Mouse (Mus musculus): ENCODE measurements around the gene Prkn. TPM values are rescaled to one million over a fixed set of nuclear protein-coding genes. Genes with fewer than 3 reads are reported as not detected.

Gene Prkn
- polyA plus RNA-seq, 1 experiment from 2014 or later: 1.5 TPM

DNA sequence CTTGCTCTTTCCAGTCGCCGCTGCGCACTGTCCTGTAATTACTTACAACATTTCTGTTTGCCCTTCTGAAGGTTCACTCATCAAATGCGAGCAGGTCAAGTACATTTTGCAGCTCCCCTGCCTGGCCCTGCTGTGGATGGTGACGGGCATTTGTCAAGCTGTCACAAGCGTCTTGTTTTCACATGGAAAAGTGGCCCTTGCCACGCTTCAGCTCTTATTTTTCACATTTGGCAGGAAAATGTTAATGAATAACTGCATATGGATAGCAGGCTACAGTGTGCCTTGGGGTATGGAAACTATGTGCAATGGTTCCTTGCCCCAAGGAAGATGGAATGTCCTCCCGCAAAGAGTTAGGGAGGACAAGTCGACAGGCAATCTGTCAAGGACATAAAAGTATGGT lies 404.9 kb downstream of the Prkn start:
- no peak overlapping the region for H3K27ac ChIP-seq
- H3K4me2 ChIP-seq: no peak overlapping the region
- H3K9me3 ChIP-seq: no peaks in the 10 kb centered on the region
- WGBS: 83% methylated on average over 9 of the region's 9 CpGs
- no peak for ATAC-seq (ENCODE audit: low FRiP score)
- H3K4me3 ChIP-seq (replicated peaks): no peak overlapping the region
- H3K36me3 ChIP-seq (replicated peaks): no peaks in the 10 kb centered on the region
- H3K9ac ChIP-seq: no peak overlapping the region
- no peaks in the 10 kb centered on the region for H3K4me1 ChIP-seq
- H3K27me3 ChIP-seq: no peaks in the 10 kb centered on the region

DNA sequence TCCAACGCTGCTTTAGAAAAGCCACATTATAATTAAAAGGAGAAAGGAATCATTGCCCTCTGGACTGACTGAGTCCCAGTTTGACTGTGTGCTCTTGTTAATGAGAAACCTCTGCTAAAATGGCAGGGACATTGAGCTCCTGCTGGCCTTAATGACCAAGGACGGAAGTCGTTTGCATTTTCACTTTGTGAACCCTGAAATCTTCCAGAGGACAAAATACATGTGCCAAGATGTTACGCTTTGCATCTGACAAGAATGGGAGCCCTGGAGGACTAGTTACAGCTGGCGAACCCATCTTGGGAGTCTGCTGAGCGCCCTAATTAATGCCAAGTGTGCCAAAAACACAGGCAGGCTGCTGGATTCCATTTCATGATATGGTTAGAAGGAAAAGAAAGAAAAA lies 409.0 kb downstream of the Prkn start:
- Histone ChIP-seq H3K4me3 (replicated peaks) (no peak overlapping the region), H3K9me3 (no peaks in the 10 kb centered on the region), H3K9ac (no peak overlapping the region), H3K4me1 (no peaks in the 10 kb centered on the region), H3K36me3 (replicated peaks) (no peaks in the 10 kb centered on the region), H3K4me2 (no peak overlapping the region), H3K27ac (no peak overlapping the region), H3K27me3 (no peaks in the 10 kb centered on the region)
- WGBS: 46% methylated on average over 6 of the region's 6 CpGs
- ATAC-seq (ENCODE audit: low FRiP score): no peak

DNA sequence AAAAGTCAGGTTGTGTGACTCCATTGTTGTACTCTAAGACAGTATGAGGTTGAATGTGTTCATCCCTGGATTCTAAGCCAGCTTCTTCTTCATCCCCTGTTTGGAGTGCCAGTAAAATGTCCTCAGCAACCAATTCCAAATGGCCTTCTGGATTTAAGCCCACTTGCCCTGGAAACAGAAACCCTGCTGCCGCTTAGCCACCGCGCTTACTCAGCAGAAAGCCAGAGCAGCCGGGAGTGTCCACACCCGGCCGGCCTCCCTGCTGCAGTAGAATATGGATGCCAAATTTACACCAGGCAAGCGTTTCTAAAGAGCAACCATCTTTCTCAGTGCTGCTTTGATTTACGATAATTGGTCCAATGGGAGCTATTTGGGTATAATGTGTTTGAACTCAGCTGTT lies 420.5 kb downstream of the Prkn start:
- Histone ChIP-seq H3K27ac (no peak overlapping the region), H3K9ac (no peak overlapping the region), H3K4me1 (no peaks in the 10 kb centered on the region), H3K4me2 (no peak overlapping the region), H3K9me3 (no peaks in the 10 kb centered on the region), H3K4me3 (replicated peaks) (no peak overlapping the region), H3K27me3 (no peaks in the 10 kb centered on the region), H3K36me3 (replicated peaks) (no peaks in the 10 kb centered on the region)
- ATAC-seq (ENCODE audit: low FRiP score): no peak
- WGBS: 82% methylated on average over 8 of the region's 8 CpGs

DNA sequence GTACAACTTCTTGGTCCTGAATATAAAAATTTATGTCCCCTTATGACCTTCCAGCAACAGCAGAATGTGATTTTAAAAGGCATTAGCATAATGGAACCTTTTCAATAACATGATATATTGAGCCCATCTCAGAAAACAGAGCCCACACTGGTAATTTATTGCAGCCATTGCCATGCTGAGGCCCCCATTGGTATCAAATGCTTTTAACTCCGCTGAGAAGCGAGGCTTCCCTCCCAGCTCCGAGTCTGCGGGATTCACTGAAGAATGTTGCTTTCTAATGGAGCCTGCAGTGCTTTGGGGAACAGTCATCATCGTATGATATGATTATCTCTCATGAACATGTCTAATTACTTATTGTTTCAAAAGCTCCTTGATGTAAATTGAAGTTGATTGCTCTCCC lies 421.5 kb downstream of the Prkn start:
- no peak overlapping the region for H3K4me3 ChIP-seq (replicated peaks)
- no peak for ATAC-seq (ENCODE audit: low FRiP score)
- H3K27ac ChIP-seq: no peak overlapping the region
- 82% methylated on average over 5 of the region's 5 CpGs for WGBS
- no peak overlapping the region for H3K4me2 ChIP-seq
- no peaks in the 10 kb centered on the region for H3K27me3 ChIP-seq
- H3K36me3 ChIP-seq (replicated peaks): no peaks in the 10 kb centered on the region
- 0 out of 2 replicates have a peak, but pooled peaks cover 3% of the 10 kb centered on the region for H3K4me1 ChIP-seq
- no peaks in the 10 kb centered on the region for H3K9me3 ChIP-seq
- H3K9ac ChIP-seq: no peak overlapping the region

DNA sequence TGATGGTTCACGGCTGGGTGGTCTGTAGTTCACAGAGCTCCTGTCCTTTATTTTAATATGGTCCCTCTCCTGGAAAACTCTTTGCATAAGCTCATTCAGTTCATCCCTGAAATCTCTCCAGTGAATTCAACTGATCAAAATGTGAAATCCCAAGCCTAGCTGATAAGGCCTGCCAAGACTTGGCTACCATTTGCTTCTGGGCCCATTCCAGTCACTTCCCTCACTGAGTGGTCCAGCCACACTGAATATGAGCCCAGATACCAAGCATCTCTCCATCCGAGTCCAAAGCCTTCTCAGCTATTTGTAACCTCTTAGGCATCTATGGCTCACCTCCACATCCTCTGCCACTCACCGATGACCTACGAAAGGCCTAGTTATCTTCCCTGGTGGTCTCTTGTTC lies 427.8 kb downstream of the Prkn start:
- Histone ChIP-seq H3K9me3 (no peaks in the 10 kb centered on the region), H3K36me3 (replicated peaks) (no peaks in the 10 kb centered on the region), H3K27ac (no peak overlapping the region), H3K4me3 (replicated peaks) (no peak overlapping the region), H3K4me2 (no peak overlapping the region), H3K9ac (no peak overlapping the region), H3K4me1 (0 out of 2 replicates have a peak, but pooled peaks cover 3% of the 10 kb centered on the region), H3K27me3 (no peaks in the 10 kb centered on the region)
- 93% methylated on average over 4 of the region's 4 CpGs for WGBS
- no peak for ATAC-seq (ENCODE audit: low FRiP score)

DNA sequence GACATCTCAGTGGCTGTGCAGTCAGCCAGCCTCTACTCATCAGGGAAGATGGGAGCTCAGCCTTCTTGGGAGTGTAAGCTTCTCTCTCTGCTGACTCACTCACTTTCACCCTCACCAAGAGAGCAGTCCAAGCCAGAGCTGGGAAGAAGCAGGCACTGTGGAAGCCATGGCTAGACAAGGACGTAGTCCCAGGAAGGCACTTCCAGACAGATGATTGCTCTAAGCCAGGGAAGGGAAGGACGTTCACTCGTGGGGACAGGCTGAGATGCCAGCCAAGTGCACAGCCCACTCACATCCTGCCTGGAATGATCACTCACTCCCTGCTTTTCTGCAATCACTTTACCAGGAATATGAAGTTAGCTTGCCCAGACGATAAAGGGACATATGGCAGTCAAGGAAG lies 430.0 kb downstream of the Prkn start:
- Histone ChIP-seq H3K27me3 (no peaks in the 10 kb centered on the region), H3K27ac (no peak overlapping the region), H3K9me3 (no peaks in the 10 kb centered on the region), H3K4me1 (0 out of 2 replicates have a peak, but pooled peaks cover 3% of the 10 kb centered on the region), H3K4me2 (no peak overlapping the region), H3K4me3 (replicated peaks) (no peak overlapping the region), H3K36me3 (replicated peaks) (no peaks in the 10 kb centered on the region), H3K9ac (no peak overlapping the region)
- WGBS: 79% methylated on average over 4 of the region's 4 CpGs
- no peak for ATAC-seq (ENCODE audit: low FRiP score)

DNA sequence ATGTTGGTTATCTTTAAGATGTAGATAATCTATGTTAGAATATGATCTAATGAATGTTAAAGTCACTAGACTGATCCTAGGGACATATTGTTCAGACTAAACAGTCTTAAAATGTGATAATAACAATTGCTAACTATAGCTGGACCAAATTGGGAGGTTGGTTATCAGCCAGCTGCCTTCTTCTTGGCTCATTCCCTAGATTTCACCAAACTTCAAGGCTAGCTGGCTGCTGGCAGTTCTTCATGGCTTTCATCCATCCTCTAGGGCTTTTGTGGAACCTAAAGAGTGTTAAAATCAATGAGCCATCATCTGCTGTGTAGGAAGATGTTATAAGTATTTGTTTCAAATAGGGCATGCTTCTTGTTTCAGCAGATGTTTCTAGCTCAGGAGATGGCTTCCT lies 431.7 kb downstream of the Prkn start:
- no peaks in the 10 kb centered on the region for H3K9me3 ChIP-seq
- H3K9ac ChIP-seq: no peak overlapping the region
- no peaks in the 10 kb centered on the region for H3K27me3 ChIP-seq
- no peaks in the 10 kb centered on the region for H3K36me3 ChIP-seq (replicated peaks)
- no peak overlapping the region for H3K4me3 ChIP-seq (replicated peaks)
- H3K4me2 ChIP-seq: no peak overlapping the region
- ATAC-seq (ENCODE audit: low FRiP score): no peak
- no peak overlapping the region for H3K27ac ChIP-seq
- no peaks in the 10 kb centered on the region for H3K4me1 ChIP-seq

DNA sequence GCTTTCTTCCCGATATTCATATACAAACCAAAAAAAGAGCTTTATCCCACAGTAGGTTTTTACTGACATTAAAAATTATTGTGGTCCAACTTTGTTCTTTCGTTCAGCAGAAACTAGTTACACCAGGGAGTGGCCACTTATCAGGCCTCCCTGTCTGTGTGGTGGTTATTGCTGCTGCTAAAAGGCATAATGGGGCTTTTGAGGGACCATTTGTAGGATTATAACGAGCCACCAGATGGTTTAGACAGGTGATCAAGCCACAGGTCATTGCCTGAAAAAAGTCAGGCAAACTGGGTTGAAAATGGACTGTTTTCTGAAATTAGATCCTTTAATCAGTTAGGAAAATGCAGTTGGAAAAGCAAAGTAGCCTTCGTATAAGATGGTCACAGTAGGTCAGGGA lies 444.1 kb downstream of the Prkn start:
- Histone ChIP-seq H3K4me2 (no peak overlapping the region), H3K4me3 (replicated peaks) (no peak overlapping the region), H3K27ac (no peak overlapping the region), H3K27me3 (no peaks in the 10 kb centered on the region), H3K36me3 (replicated peaks) (no peaks in the 10 kb centered on the region), H3K4me1 (no peaks in the 10 kb centered on the region), H3K9me3 (no peaks in the 10 kb centered on the region), H3K9ac (no peak overlapping the region)
- WGBS: 64% methylated on average over 4 of the region's 4 CpGs
- ATAC-seq (ENCODE audit: low FRiP score): no peak

DNA sequence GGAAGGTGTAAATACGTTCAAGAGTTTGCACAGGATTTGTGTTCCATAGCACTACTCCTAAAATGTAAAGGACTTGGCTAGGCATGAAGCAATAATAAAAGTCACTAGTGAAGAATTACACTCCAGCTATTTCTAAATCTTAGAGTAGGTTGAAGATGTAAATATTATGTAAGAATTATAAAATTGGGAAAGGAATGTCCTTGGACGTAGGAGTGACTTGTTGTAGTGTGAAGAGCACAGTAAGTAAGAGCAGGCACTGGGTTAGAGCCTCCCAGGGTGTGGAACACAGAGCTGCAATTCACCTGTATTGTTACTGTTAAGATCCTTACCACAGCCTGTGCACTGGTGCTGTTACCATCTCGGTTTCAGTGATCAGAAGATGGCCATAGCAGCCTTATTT lies 450.0 kb downstream of the Prkn start:
- Histone ChIP-seq H3K4me3 (replicated peaks) (no peak overlapping the region), H3K27me3 (no peaks in the 10 kb centered on the region)
- 81% methylated on average over 3 of the region's 3 CpGs for WGBS

DNA sequence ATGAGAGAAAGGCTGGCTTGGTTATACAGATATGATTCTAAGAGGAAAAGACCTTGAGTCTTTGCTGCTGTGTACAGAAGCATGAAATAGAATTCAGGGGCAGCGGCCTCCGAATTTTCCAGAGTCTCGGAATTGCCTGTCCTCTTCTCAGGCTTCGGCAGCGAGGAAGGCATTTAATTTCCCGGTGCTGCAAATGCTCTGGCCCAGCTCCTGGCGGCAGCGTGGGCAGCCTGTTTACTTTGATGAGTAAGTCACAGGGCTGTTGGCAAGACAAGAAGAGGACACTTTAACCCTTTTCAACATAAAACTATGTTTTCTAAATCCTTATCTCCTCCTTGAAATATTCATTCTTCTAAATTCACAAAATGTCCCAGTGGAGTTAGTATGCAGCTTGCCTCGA lies 462.9 kb downstream of the Prkn start:
- no peak overlapping the region for H3K9ac ChIP-seq
- H3K9me3 ChIP-seq: no peaks in the 10 kb centered on the region
- H3K27ac ChIP-seq: no peak overlapping the region
- H3K36me3 ChIP-seq (replicated peaks): no peaks in the 10 kb centered on the region
- no peak overlapping the region for H3K4me3 ChIP-seq (replicated peaks)
- ATAC-seq (ENCODE audit: low FRiP score): no peak
- no peaks in the 10 kb centered on the region for H3K4me1 ChIP-seq
- 77% methylated on average over 9 of the region's 9 CpGs for WGBS
- no peak overlapping the region for H3K4me2 ChIP-seq
- no peaks in the 10 kb centered on the region for H3K27me3 ChIP-seq

More for the DNA sequence above, 450.0 kb downstream of the Prkn start:
- no peak for ATAC-seq (ENCODE audit: low FRiP score)
- H3K9ac ChIP-seq: no peak overlapping the region
- H3K9me3 ChIP-seq: no peaks in the 10 kb centered on the region
- no peaks in the 10 kb centered on the region for H3K36me3 ChIP-seq (replicated peaks)
- H3K27ac ChIP-seq: no peak overlapping the region
- no peak overlapping the region for H3K4me2 ChIP-seq
- no peaks in the 10 kb centered on the region for H3K4me1 ChIP-seq

DNA sequence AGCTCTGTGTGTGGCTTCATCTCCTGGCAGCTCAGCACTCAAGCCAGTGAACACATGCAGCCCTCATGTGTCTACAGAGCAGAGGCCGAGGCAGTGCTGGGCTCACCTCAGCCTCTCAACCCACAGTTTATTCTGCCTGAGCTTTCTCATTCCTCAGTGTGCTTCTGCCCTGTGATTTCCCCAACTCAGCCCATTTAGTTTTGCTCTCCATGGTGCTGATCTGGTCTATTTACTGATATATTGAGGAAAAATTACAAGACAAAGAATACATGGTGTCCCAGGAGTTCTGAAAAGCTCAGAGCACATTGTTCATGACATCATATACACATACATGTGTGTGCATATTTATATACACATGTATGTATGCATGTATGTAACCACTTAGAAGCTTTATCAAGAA lies 469.7 kb downstream of the Prkn start:
- no peak overlapping the region for H3K9ac ChIP-seq
- peaks cover 5% of the 10 kb centered on the region; the same call in 1 of the 2 replicates for H3K4me1 ChIP-seq
- H3K36me3 ChIP-seq (replicated peaks): no peaks in the 10 kb centered on the region
- no peak overlapping the region for H3K4me2 ChIP-seq
- 52% methylated on average over 1 of the region's 1 CpGs for WGBS
- H3K4me3 ChIP-seq (replicated peaks): no peak overlapping the region
- no peaks in the 10 kb centered on the region for H3K9me3 ChIP-seq
- H3K27me3 ChIP-seq: no peaks in the 10 kb centered on the region
- ATAC-seq (ENCODE audit: low FRiP score): no peak
- no peak overlapping the region for H3K27ac ChIP-seq

DNA sequence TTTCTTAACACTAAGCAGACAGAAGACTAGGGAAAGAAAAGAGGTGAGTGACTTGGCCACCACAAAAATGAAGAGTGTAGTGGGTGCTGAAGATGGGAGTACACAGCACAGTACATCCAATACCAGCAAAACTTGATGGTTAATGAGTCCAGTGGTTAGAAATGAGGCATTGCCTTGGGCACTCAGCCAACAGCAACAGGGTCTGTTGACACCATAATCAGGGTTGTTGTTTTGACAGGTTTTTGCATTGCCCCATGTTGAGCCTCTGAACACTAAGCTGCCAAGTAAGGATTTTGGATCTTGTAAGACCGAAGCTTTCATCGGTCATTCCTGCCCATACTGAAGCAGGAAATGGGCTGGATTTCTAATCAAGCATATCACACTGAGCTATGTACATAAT lies 474.0 kb downstream of the Prkn start:
- H3K9ac ChIP-seq: no peak overlapping the region
- no peaks in the 10 kb centered on the region for H3K4me1 ChIP-seq
- H3K4me3 ChIP-seq (replicated peaks): no peak overlapping the region
- WGBS: 80% methylated on average over 2 of the region's 2 CpGs
- H3K36me3 ChIP-seq (replicated peaks): no peaks in the 10 kb centered on the region
- ATAC-seq (ENCODE audit: low FRiP score): no peak
- no peaks in the 10 kb centered on the region for H3K27me3 ChIP-seq
- H3K4me2 ChIP-seq: no peak overlapping the region
- H3K27ac ChIP-seq: no peak overlapping the region
- H3K9me3 ChIP-seq: no peaks in the 10 kb centered on the region

DNA sequence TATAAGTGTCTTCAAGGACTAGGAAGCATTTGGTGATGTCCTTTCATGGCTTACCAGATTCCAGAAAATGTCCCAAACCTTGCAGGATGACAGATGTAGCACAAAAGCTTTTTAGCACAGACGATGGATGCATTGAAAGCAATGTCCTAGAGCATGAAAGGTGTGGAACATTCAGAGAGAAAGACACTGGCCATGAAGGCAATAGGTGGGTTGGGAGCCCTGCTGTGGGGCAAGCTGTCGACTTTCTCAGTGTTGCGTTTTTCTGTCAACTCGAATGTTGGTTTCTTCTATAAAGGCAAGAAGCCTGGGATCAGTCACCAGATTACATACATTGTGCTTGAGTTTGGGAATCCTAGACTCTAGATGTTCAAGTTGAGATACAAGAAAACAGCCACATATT lies 475.5 kb downstream of the Prkn start:
- WGBS: 89% methylated on average over 4 of the region's 4 CpGs
- Histone ChIP-seq H3K4me3 (replicated peaks) (no peak overlapping the region), H3K27ac (no peak overlapping the region), H3K36me3 (replicated peaks) (no peaks in the 10 kb centered on the region), H3K4me2 (no peak overlapping the region), H3K9ac (no peak overlapping the region), H3K9me3 (no peaks in the 10 kb centered on the region), H3K27me3 (no peaks in the 10 kb centered on the region), H3K4me1 (no peaks in the 10 kb centered on the region)
- no peak for ATAC-seq (ENCODE audit: low FRiP score)

DNA sequence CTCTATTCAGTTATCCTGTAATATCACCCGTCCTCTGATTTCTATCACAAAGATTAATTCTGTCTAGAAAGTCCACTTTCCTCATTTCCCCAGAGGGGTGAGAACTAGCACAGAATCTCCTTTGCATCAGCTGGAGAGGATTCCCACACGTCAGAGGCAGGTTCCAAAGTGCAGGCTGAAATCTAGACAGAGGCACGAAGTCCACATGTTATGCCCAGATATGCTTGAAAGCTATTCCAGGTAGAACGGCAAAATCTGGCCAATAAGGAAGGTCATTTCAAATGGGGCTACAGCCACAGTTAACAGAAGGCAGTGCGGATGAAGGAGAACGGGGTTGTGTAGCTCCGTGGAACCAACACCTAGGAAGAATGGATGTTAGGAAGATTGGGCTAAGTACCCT lies 478.8 kb downstream of the Prkn start:
- no peak overlapping the region for H3K4me3 ChIP-seq (replicated peaks)
- no peaks in the 10 kb centered on the region for H3K9me3 ChIP-seq
- no peak overlapping the region for H3K27ac ChIP-seq
- no peaks in the 10 kb centered on the region for H3K36me3 ChIP-seq (replicated peaks)
- no peak for ATAC-seq (ENCODE audit: low FRiP score)
- no peak overlapping the region for H3K4me2 ChIP-seq
- H3K9ac ChIP-seq: no peak overlapping the region
- no peaks in the 10 kb centered on the region for H3K4me1 ChIP-seq
- no peaks in the 10 kb centered on the region for H3K27me3 ChIP-seq
- 92% methylated on average over 7 of the region's 7 CpGs for WGBS
